Mouse (Mus musculus): ENCODE results near the gene Lclat1. TPM values are rescaled to one million over a fixed set of nuclear protein-coding genes. Genes with fewer than 3 reads are reported as not detected.

Gene Lclat1
- total and polyA plus RNA-seq, 3 experiments, result 30.2 to 104 (median 100) TPM

- H3K27ac ChIP-seq, result peak overlapping the region; percentile 33; the same call in 1 of the 2 replicates
- intact Hi-C loops (cut with DNase I), result loop anchor here (5.0 kb wide), 1 partner anchor 189 kb away; no protein-coding TSS in a partner anchor
- no peak overlapping the region; the same call in 1 of the 2 replicates for H3K9ac ChIP-seq (ENCODE audit: low read depth, low read length)
- no peak overlapping the region for H3K4me3 ChIP-seq
- peaks cover 2% of the 10 kb centered on the region for H3K4me1 ChIP-seq (ENCODE audit: control insufficient read depth, insufficient read depth, low read length)
- TF ChIP-seq CTCF (IDR thresholded peaks at IDR 0.05) (0 out of 2 replicates have a peak, but pooled peaks have one; percentile 10), POLR2A (IDR thresholded peaks at IDR 0.05; ENCODE audit: insufficient read depth, low read depth, low read length) (no peak), EP300 (IDR thresholded peaks at IDR 0.05; ENCODE audit: insufficient read depth, low read depth, low read length) (no peak)
- WGBS, result 25% methylated on average over 9 of the region's 9 CpGs
- H3K27me3 ChIP-seq (ENCODE audit: control insufficient read depth, insufficient read depth, low read length), result no peaks in the 10 kb centered on the region; the same call in 1 of the 2 replicates
- peaks cover 4% of the 10 kb centered on the region; the same call in 1 of the 2 replicates for H3K36me3 ChIP-seq (ENCODE audit: control insufficient read depth, insufficient read depth, low read length)
- no peaks in the 10 kb centered on the region for H3K79me2 ChIP-seq (replicated peaks; ENCODE audit: control insufficient read depth, insufficient read depth, low read length)
- DNase-seq, result no peak
These were observed 26.2 kb upstream of the Lclat1 start for GRCm38 (mm10) chr17:73081360-73082133.

GRCm38 (mm10) chr17:73082506-73083196, 25.1 kb upstream of the Lclat1 start:
- Histone ChIP-seq H3K27me3 (ENCODE audit: control insufficient read depth, insufficient read depth, low read length) (no peaks in the 10 kb centered on the region; the same call in 1 of the 2 replicates), H3K4me1 (ENCODE audit: control insufficient read depth, insufficient read depth, low read length) (peaks cover 2% of the 10 kb centered on the region), H3K79me2 (replicated peaks; ENCODE audit: control insufficient read depth, insufficient read depth, low read length) (no peaks in the 10 kb centered on the region), H3K9ac (ENCODE audit: low read depth, low read length) (no peak overlapping the region), H3K27ac (no peak overlapping the region), H3K36me3 (ENCODE audit: control insufficient read depth, insufficient read depth, low read length) (peaks cover 4% of the 10 kb centered on the region; the same call in 1 of the 2 replicates), H3K4me3 (no peak overlapping the region)
- 88% methylated on average over 4 of the region's 4 CpGs for WGBS
- TF ChIP-seq EP300 (IDR thresholded peaks at IDR 0.05; ENCODE audit: insufficient read depth, low read depth, low read length) (no peak), CTCF (IDR thresholded peaks at IDR 0.05) (no peak), POLR2A (IDR thresholded peaks at IDR 0.05; ENCODE audit: insufficient read depth, low read depth, low read length) (no peak)
- no peak for DNase-seq
- intact Hi-C loops (cut with DNase I), result loop anchor here (5.0 kb wide), 1 partner anchor 190 kb away; no protein-coding TSS in a partner anchor

- 17% methylated on average over 13 of the region's 13 CpGs for WGBS
- Histone ChIP-seq H3K27me3 (ENCODE audit: control insufficient read depth, insufficient read depth, low read length) (no peaks in the 10 kb centered on the region), H3K79me2 (replicated peaks; ENCODE audit: control insufficient read depth, insufficient read depth, low read length) (no peaks in the 10 kb centered on the region), H3K4me3 (no peak overlapping the region), H3K9ac (ENCODE audit: low read depth, low read length) (no peak overlapping the region), H3K27ac (no peak overlapping the region), H3K36me3 (ENCODE audit: control insufficient read depth, insufficient read depth, low read length) (no peaks in the 10 kb centered on the region), H3K4me1 (ENCODE audit: control insufficient read depth, insufficient read depth, low read length) (no peaks in the 10 kb centered on the region)
- no peak for TF ChIP-seq CTCF (IDR thresholded peaks at IDR 0.05)
- no peak for TF ChIP-seq POLR2A (IDR thresholded peaks at IDR 0.05; ENCODE audit: insufficient read depth, low read depth, low read length)
- TF ChIP-seq EP300 (IDR thresholded peaks at IDR 0.05; ENCODE audit: insufficient read depth, low read depth, low read length), result no peak
- intact Hi-C loops (cut with DNase I), result loop anchor here (5.0 kb wide), 1 partner anchor 170 kb away; the partner anchor contains the start of gene Lbh
- DNase-seq, result no peak
These were observed 20.5 kb upstream of the Lclat1 start for GRCm38 (mm10) chr17:73087045-73087910.

- TF ChIP-seq POLR2A (IDR thresholded peaks at IDR 0.05; ENCODE audit: insufficient read depth, low read depth, low read length) (no peak), CTCF (IDR thresholded peaks at IDR 0.05) (no peak)
- H3K4me3 ChIP-seq, result no peak overlapping the region
- intact Hi-C loops (cut with DNase I), result no loop called here
- WGBS, result 90% methylated on average over 8 of the region's 8 CpGs
- no peak overlapping the region for H3K27ac ChIP-seq
- no peaks in the 10 kb centered on the region for H3K79me2 ChIP-seq (replicated peaks; ENCODE audit: control insufficient read depth, insufficient read depth, low read length)
- H3K4me1 ChIP-seq (ENCODE audit: control insufficient read depth, insufficient read depth, low read length), result no peaks in the 10 kb centered on the region
- DNase-seq, result no peak
- H3K27me3 ChIP-seq (ENCODE audit: control insufficient read depth, insufficient read depth, low read length), result no peaks in the 10 kb centered on the region
- no peaks in the 10 kb centered on the region for H3K36me3 ChIP-seq (ENCODE audit: control insufficient read depth, insufficient read depth, low read length)
- no peak overlapping the region for H3K9ac ChIP-seq (ENCODE audit: low read depth, low read length)
These were observed 16.4 kb upstream of the Lclat1 start for GRCm38 (mm10) chr17:73091368-73091767.

All from heart, adult 2 months (tissue).